Comparison of ENCODE assay signal across 10 mouse cellular contexts in the genomic region with DNA sequence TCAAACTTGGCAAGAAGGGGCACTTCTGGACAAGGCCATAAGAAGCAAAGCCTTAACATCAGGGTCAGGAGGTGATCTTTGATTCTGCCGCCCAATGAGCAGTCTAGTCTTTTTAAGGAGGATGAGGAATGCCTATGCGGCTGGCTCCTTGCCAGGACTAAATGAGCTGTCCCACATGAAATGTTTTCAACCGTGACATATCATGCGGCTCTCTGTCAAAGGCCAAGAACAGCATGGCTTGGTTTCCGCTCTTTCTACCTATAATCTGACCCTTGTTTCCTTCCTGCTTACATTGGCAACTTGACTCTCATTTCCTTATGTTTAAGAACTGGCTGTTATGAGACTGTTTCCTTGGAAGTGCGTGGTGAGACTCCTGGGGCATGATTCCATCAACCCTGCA. TPM values are rescaled to one million over a fixed set of nuclear protein-coding genes. Genes with fewer than 3 reads are reported as not detected.
DNase-seq lines count a peak whose midpoint lies in the region; ATAC-seq and TF ChIP-seq lines count a peak whose summit lies in the region.
"Had no signal": no experiment of that assay in that cellular context is flagged by ENCODE, and none has a peak within 500 bp of the region (broad histone marks: within the 10 kb centered on the region; RNA-seq: fewer than 3 reads in every experiment).

No protein-coding gene starts in this region.

- H3K27me3 ChIP-seq in embryonic facial prominence, embryonic 11.5 days (ENCODE audit: control insufficient read depth, insufficient read depth, low read length) = no peaks in the 10 kb centered on the region
- H3K27me3 ChIP-seq in embryonic facial prominence, embryonic 10.5 days (replicated peaks; ENCODE audit: low read depth, poor library complexity, severe bottlenecking) = peaks cover 11% of the 10 kb centered on the region; the same call in 1 of the 2 replicates
- no peaks in the 10 kb centered on the region for H3K27me3 ChIP-seq in Patski
- no peaks in the 10 kb centered on the region for H3K27me3 ChIP-seq in heart, embryonic 11.5 days (ENCODE audit: control insufficient read depth, insufficient read depth, low read length)
- H3K27me3 ChIP-seq in limb, embryonic 15.5 days = no peaks in the 10 kb centered on the region
- H3K27me3 ChIP-seq in midbrain, embryonic 10.5 days (ENCODE audit: low read depth, poor library complexity, severe bottlenecking) = peaks cover 17% of the 10 kb centered on the region
- H3K27me3 ChIP-seq: limb, embryonic 13.5 days had no signal

- POLR2A ChIA-PET in Patski (lab: Charles Lee) = no interaction called here

- H3K4me1 ChIP-seq in embryonic facial prominence, embryonic 11.5 days (ENCODE audit: control insufficient read depth, insufficient read depth, low read length) = peaks cover 8% of the 10 kb centered on the region
- peaks cover 39% of the 10 kb centered on the region for H3K4me1 ChIP-seq in embryonic facial prominence, embryonic 10.5 days
- H3K4me1 ChIP-seq in heart, embryonic 11.5 days (ENCODE audit: control insufficient read depth, insufficient read depth, low read length) = peaks cover 40% of the 10 kb centered on the region
- peaks cover 71% of the 10 kb centered on the region for H3K4me1 ChIP-seq in limb, embryonic 15.5 days
- peaks cover 46% of the 10 kb centered on the region for H3K4me1 ChIP-seq in midbrain, embryonic 10.5 days

- ATAC-seq in embryonic facial prominence, embryonic 11.5 days (replicated peaks; ENCODE audit: insufficient number of reproducible peaks, low FRiP score, low TSS enrichment, low read depth) = no peak
- ATAC-seq in Patski = no peak
- ATAC-seq in heart, embryonic 11.5 days (replicated peaks; ENCODE audit: insufficient number of reproducible peaks, low FRiP score, low TSS enrichment) = no peak
- no peak for ATAC-seq in limb, embryonic 15.5 days (ENCODE audit: insufficient number of reproducible peaks, low FRiP score, low TSS enrichment, low read depth)
- ATAC-seq: CD4-positive, CD25-positive, alpha-beta regulatory T cell, adult 4 months had no signal

- H3K4me2 ChIP-seq in embryonic facial prominence, embryonic 11.5 days (ENCODE audit: low read depth, low read length) = no peak overlapping the region
- no peak overlapping the region for H3K4me2 ChIP-seq in heart, embryonic 11.5 days
- no peak overlapping the region for H3K4me2 ChIP-seq in limb, embryonic 15.5 days
- H3K4me2 ChIP-seq: limb, embryonic 13.5 days had no signal

- 59% methylated on average over 6 of the region's 6 CpGs for WGBS in embryonic facial prominence, embryonic 11.5 days
- 58% methylated on average over 6 of the region's 6 CpGs for WGBS in embryonic facial prominence, embryonic 10.5 days
- 53% methylated on average over 6 of the region's 6 CpGs for WGBS in heart, embryonic 11.5 days (ENCODE audit: insufficient replicate concordance)
- 45% methylated on average over 6 of the region's 6 CpGs for WGBS in limb, embryonic 15.5 days
- WGBS in midbrain, embryonic 10.5 days = 72% methylated on average over 6 of the region's 6 CpGs

- TF ChIP-seq CTCF in Patski (IDR thresholded peaks at IDR 0.05) = no peak

- no peak overlapping the region for H3K4me3 ChIP-seq in embryonic facial prominence, embryonic 11.5 days (ENCODE audit: low read depth, low read length)
- no peak overlapping the region for H3K4me3 ChIP-seq in embryonic facial prominence, embryonic 10.5 days
- H3K4me3 ChIP-seq in heart, embryonic 11.5 days (ENCODE audit: low read depth, low read length) = no peak overlapping the region
- no peak overlapping the region for H3K4me3 ChIP-seq in limb, embryonic 15.5 days
- H3K4me3 ChIP-seq in midbrain, embryonic 10.5 days = no peak overlapping the region
- H3K4me3 ChIP-seq: limb, embryonic 13.5 days had no signal

- in situ Hi-C loops in Patski (cut with MboI; ENCODE audit: low pct_unique_long_range_greater_than_20kb) = no loop called here

- no peak overlapping the region for H3K27ac ChIP-seq in embryonic facial prominence, embryonic 11.5 days (replicated peaks; ENCODE audit: low read depth, low read length)
- H3K27ac ChIP-seq in embryonic facial prominence, embryonic 10.5 days (replicated peaks) = no peak overlapping the region
- no peak overlapping the region for H3K27ac ChIP-seq in heart, embryonic 11.5 days (ENCODE audit: low read depth, low read length)
- H3K27ac ChIP-seq in limb, embryonic 15.5 days = peak overlapping the region; percentile 88
- H3K27ac ChIP-seq in midbrain, embryonic 10.5 days (replicated peaks) = no peak overlapping the region

- CTCF ChIA-PET in Patski (lab: Charles Lee) = interaction anchor here (1.3 kb wide), 1 partner anchor 106 kb away, joined by 3 read pairs; no protein-coding TSS in a partner anchor

- no peaks in the 10 kb centered on the region for H3K9me3 ChIP-seq in embryonic facial prominence, embryonic 11.5 days (replicated peaks; ENCODE audit: control insufficient read depth, low read length)
- no peaks in the 10 kb centered on the region for H3K9me3 ChIP-seq in embryonic facial prominence, embryonic 10.5 days
- no peaks in the 10 kb centered on the region for H3K9me3 ChIP-seq in heart, embryonic 11.5 days (replicated peaks; ENCODE audit: control insufficient read depth, low read length)
- H3K9me3 ChIP-seq in limb, embryonic 15.5 days = no peaks in the 10 kb centered on the region
- H3K9me3 ChIP-seq in midbrain, embryonic 10.5 days (replicated peaks) = no peaks in the 10 kb centered on the region
- H3K9me3 ChIP-seq: limb, embryonic 13.5 days had no signal

- no peak overlapping the region for H3K9ac ChIP-seq in embryonic facial prominence, embryonic 11.5 days (replicated peaks; ENCODE audit: low read length)
- H3K9ac ChIP-seq in heart, embryonic 11.5 days (ENCODE audit: low read depth, low read length) = 0 out of 2 replicates have a peak overlapping the region, but pooled peaks have one; percentile 6
- no peak overlapping the region for H3K9ac ChIP-seq in limb, embryonic 15.5 days
- H3K9ac ChIP-seq: limb, embryonic 13.5 days had no signal

- H3K36me3 ChIP-seq in embryonic facial prominence, embryonic 11.5 days (replicated peaks; ENCODE audit: control insufficient read depth, insufficient read depth, low read depth, low read length) = no peaks in the 10 kb centered on the region
- no peaks in the 10 kb centered on the region for H3K36me3 ChIP-seq in embryonic facial prominence, embryonic 10.5 days (replicated peaks)
- H3K36me3 ChIP-seq in heart, embryonic 11.5 days (ENCODE audit: control insufficient read depth, insufficient read depth, low read length) = no peaks in the 10 kb centered on the region
- no peaks in the 10 kb centered on the region for H3K36me3 ChIP-seq in limb, embryonic 15.5 days
- H3K36me3 ChIP-seq in midbrain, embryonic 10.5 days = no peaks in the 10 kb centered on the region
- H3K36me3 ChIP-seq: limb, embryonic 13.5 days had no signal

- peak; percentile 36 for DNase-seq in embryonic facial prominence, embryonic 11.5 days (ENCODE audit: low spot score)
- no peak for DNase-seq in embryonic facial prominence, embryonic 10.5 days (ENCODE audit: low spot score)
- peak; percentile 49 for DNase-seq in Patski (ENCODE audit: low read depth, low spot score)
- no peak for DNase-seq in frontal cortex, postnatal 25 days (ENCODE audit: low spot score in 2 of 2)
- DNase-seq in midbrain, embryonic 10.5 days (ENCODE audit: low spot score) = no peak
- no peak for DNase-seq in left cerebral cortex, adult 11 months (ENCODE audit: low spot score)

RNA-seq across cellular contexts. Expression of gene Tef, which starts 3.4 kb away (rescaled TPM):
- polyA plus RNA-seq in embryonic facial prominence, embryonic 11.5 days (2014; fragmentation: Nextera tagmentation; extraction: Ambion mirVana) = 11.4 and 13.1 TPM in 2 replicates
- polyA plus RNA-seq in embryonic facial prominence, embryonic 10.5 days (2016; fragmentation: Nextera tagmentation; extraction: Ambion mirVana) = 15.9 and 16.0 TPM in 2 replicates
- 61.5 TPM for polyA plus RNA-seq in Patski (2021)
- 15.0 and 16.3 TPM in 2 replicates for polyA plus RNA-seq in heart, embryonic 11.5 days (2014; fragmentation: Nextera tagmentation; extraction: Ambion mirVana)
- 28.9 and 30.7 TPM in 2 replicates for polyA plus RNA-seq in limb, embryonic 15.5 days (2015; fragmentation: Nextera tagmentation; extraction: Ambion mirVana)
- polyA plus RNA-seq in midbrain, embryonic 10.5 days (2016; fragmentation: Nextera tagmentation; extraction: Ambion mirVana) = 15.7 and 19.0 TPM in 2 replicates

RNA-seq across cellular contexts. Expression of gene Tob2, which starts 53.0 kb away (rescaled TPM):
- 10.7 and 11.1 TPM in 2 replicates for polyA plus RNA-seq in embryonic facial prominence, embryonic 11.5 days (2014; fragmentation: Nextera tagmentation; extraction: Ambion mirVana)
- polyA plus RNA-seq in embryonic facial prominence, embryonic 10.5 days (2016; fragmentation: Nextera tagmentation; extraction: Ambion mirVana) = 20.1 and 20.3 TPM in 2 replicates
- polyA plus RNA-seq in Patski (2021) = 27.3 TPM
- polyA plus RNA-seq in heart, embryonic 11.5 days (2014; fragmentation: Nextera tagmentation; extraction: Ambion mirVana) = 9.9 and 12.1 TPM in 2 replicates
- 29.8 and 32.1 TPM in 2 replicates for polyA plus RNA-seq in limb, embryonic 15.5 days (2015; fragmentation: Nextera tagmentation; extraction: Ambion mirVana)
- polyA plus RNA-seq in midbrain, embryonic 10.5 days (2016; fragmentation: Nextera tagmentation; extraction: Ambion mirVana) = 17.7 and 19.6 TPM in 2 replicates

Comparison
In these comparisons a context has a peak if more than half of its experiments do, and no peak if none do; other contexts are left out.
1. DNase-seq: peak in embryonic facial prominence, embryonic 11.5 days (single experiment) and Patski (single experiment); none in embryonic facial prominence, embryonic 10.5 days (single experiment), frontal cortex, postnatal 25 days (0 of 2), midbrain, embryonic 10.5 days (single experiment) and left cerebral cortex, adult 11 months (single experiment).